Mouse (Mus musculus): ENCODE measurements around the gene Phactr4. TPM values are rescaled to one million over a fixed set of nuclear protein-coding genes. Genes with fewer than 3 reads are reported as not detected.
"Not testable (repeated sequence)": the region's sequence is repeated elsewhere in the genome, so short reads cannot be mapped to it uniquely, and the experiment has no call there.

Phactr4 gene
- polyA plus RNA-seq, 1 experiment from 2014 or later = 9.6 TPM

DNA sequence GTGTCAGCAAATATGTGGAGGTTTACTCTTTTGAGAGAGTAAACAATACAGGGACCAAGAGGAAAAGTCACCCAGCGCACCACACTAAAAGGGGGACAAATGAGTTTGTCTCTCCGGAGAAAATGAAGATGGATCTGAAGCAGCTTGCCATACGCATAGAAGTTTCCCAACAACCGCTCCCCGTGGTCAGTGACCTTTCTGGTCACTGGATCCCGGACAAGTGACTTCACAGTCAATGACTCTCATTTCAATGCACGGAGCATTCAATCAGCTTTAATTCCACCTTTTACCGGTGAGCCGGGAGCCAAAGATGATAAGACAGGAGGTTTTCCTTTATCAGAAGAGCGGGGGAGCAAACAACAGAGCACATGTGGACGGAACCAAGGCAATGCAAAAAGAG is 15.6 kb upstream of the Phactr4 start:
- no peak overlapping the region for H3K27ac ChIP-seq (replicated peaks)
- H3K4me2 ChIP-seq = no peak overlapping the region
- no peaks in the 10 kb centered on the region for H3K9me3 ChIP-seq
- no peak for ATAC-seq (ENCODE audit: low read depth)
- H3K4me1 ChIP-seq (replicated peaks) = 0 out of 2 replicates have a peak, but pooled peaks cover 3% of the 10 kb centered on the region
- no peaks in the 10 kb centered on the region for H3K36me3 ChIP-seq
- no peaks in the 10 kb centered on the region for H3K27me3 ChIP-seq
- H3K9ac ChIP-seq = no peak overlapping the region
- 24% methylated on average over 11 of the region's 11 CpGs for WGBS
- H3K4me3 ChIP-seq = no peak overlapping the region

DNA sequence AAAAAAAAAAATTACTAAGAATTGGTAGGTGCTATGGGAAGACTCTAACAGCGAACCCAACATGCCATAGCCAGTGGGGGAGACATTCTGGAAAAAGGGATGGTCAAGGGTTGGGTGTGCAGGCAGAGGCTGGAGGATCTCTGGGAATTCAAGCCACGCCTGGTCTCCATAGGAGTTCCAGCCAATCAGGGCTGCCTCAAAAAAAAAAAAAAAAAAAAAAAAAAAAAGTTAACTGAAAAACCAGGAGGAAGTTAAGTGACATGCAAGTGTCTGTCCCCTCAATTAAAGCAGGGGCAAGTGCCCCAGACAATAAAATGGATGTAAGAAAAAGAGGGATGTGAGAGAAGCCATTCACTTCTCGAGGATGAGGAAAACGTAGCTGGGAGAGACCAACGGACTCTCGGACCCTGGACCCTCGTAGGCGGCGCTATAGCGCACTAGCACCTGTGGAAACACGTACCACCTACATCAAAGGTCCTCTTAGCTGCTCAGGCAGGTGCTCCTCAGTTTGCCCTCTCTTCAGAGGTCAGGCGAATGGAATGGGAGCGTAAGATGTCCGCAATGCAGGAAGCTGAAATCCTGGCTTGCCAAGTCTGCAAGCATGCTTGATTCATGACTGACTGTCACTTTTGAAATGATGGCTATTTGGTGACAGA is 10.6 kb upstream of the Phactr4 start:
- H3K9ac ChIP-seq = no peak overlapping the region
- H3K27me3 ChIP-seq = no peaks in the 10 kb centered on the region
- H3K4me2 ChIP-seq = peak overlapping the region; percentile 26; the same call in 1 of the 2 replicates
- no peak overlapping the region for H3K27ac ChIP-seq (replicated peaks)
- no peaks in the 10 kb centered on the region for H3K36me3 ChIP-seq
- H3K4me1 ChIP-seq (replicated peaks) = 0 out of 2 replicates have a peak, but pooled peaks cover 3% of the 10 kb centered on the region
- WGBS = 15% methylated on average over 14 of the region's 14 CpGs
- no peaks in the 10 kb centered on the region for H3K9me3 ChIP-seq
- no peak overlapping the region for H3K4me3 ChIP-seq
- ATAC-seq (ENCODE audit: low read depth) = no peak

DNA sequence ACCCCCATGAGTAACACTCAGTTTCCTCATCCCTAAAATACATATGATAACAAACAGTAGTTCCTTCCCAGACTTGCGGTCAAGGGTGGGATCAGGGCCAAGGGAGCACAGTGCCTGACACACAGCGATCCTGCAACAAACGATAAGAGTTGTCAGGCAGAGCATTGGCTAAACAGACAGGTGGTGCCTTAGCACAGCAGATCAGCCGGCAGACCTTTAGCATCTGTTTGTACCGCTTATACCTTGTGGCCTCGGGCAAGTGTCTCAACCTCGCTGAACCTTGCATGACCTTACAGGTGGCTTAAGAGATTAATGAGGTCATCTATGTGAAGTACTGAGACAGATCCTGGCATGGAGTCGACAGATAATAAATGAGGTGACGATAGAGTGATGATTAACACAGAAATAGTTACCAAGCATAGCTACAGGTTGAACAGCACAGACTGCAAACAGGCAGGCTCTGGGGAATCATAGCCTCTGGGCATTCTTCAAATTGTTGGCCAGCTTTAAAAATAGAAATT is 5.8 kb upstream of the Phactr4 start:
- Histone ChIP-seq H3K4me2 (no peak overlapping the region), H3K9me3 (no peaks in the 10 kb centered on the region), H3K9ac (no peak overlapping the region), H3K4me3 (no peak overlapping the region), H3K36me3 (no peaks in the 10 kb centered on the region), H3K27me3 (no peaks in the 10 kb centered on the region), H3K4me1 (replicated peaks) (0 out of 2 replicates have a peak, but pooled peaks cover 3% of the 10 kb centered on the region), H3K27ac (replicated peaks) (no peak overlapping the region)
- WGBS = 71% methylated on average over 9 of the region's 9 CpGs
- ATAC-seq (ENCODE audit: low read depth) = no peak

DNA sequence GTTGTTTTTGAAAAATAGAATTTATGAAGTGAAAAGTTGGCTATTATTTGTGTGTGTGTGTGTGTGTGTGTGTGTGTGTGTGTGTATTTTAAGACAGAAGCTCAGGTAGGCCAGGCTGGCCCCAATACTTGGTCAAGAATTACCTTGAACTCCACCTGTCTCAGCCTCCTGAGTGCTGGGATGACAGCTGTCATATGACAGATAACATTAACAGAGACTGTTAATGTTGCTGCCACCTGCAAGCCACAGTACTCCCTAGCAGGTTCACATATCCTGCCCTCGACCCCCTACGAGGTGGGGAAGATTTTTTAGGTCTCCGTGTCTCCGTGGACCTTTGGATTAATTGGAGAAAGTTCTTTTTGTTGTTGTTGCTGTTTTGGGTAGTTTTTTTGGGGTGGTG is 5.2 kb upstream of the Phactr4 start:
- H3K9ac ChIP-seq = no peak overlapping the region
- WGBS = 89% methylated on average over 4 of the region's 4 CpGs
- no peak overlapping the region for H3K27ac ChIP-seq (replicated peaks)
- H3K4me2 ChIP-seq = no peak overlapping the region
- no peaks in the 10 kb centered on the region for H3K36me3 ChIP-seq
- no peak for ATAC-seq (ENCODE audit: low read depth)
- no peaks in the 10 kb centered on the region for H3K27me3 ChIP-seq
- H3K4me1 ChIP-seq (replicated peaks) = no peaks in the 10 kb centered on the region
- H3K4me3 ChIP-seq = no peak overlapping the region
- no peaks in the 10 kb centered on the region for H3K9me3 ChIP-seq

DNA sequence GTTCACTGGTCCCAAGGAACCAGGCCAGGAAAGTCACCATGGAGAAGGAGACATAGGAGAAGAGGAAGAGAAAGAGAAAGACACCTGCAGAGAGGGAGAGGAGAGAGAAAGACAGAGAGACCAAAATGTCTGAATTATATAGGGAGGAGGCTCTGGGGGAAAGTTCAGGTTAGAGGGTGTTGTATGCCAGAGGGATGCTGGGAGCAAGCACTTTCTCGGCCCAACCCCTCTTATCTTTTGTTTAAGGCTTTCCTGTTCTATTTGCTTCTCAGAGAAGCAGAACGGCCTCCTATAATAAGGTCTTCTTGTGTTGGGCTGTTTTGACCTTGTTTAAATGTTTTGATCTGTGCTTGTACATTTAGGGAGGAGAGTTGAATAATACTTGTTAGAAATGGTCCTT is 3.7 kb upstream of the Phactr4 start:
- H3K36me3 ChIP-seq = no peaks in the 10 kb centered on the region
- H3K4me2 ChIP-seq = no peak overlapping the region
- no peaks in the 10 kb centered on the region for H3K27me3 ChIP-seq
- H3K27ac ChIP-seq (replicated peaks) = no peak overlapping the region
- no peak overlapping the region for H3K4me3 ChIP-seq
- no peak for ATAC-seq (ENCODE audit: low read depth)
- H3K4me1 ChIP-seq (replicated peaks) = peaks cover 3% of the 10 kb centered on the region
- no peak overlapping the region for H3K9ac ChIP-seq
- H3K9me3 ChIP-seq = no peaks in the 10 kb centered on the region
- WGBS = 60% methylated on average over 2 of the region's 2 CpGs

DNA sequence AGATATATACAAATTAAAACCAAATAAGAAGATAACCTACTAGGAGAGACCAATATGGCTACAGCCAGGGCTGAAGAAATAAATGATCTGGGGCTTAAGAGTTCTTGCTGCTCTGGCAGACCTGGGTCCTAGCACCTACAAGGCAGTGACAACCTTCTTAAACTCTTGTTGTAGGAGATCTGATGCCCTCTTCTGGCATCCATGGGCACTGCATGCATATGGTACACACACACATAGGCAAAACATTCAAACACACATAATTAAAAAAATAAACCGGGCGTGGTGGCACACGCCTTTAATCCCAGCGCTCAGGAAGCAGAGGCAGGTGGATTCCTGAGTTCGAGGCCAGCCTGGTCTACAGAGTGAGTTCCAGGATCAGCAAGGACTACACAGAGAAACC is 2.5 kb upstream of the Phactr4 start:
- Histone ChIP-seq H3K4me3 (no peak overlapping the region), H3K27ac (replicated peaks) (no peak overlapping the region), H3K9me3 (no peaks in the 10 kb centered on the region), H3K4me1 (replicated peaks) (peaks cover 16% of the 10 kb centered on the region), H3K4me2 (no peak overlapping the region), H3K9ac (no peak overlapping the region), H3K27me3 (no peaks in the 10 kb centered on the region), H3K36me3 (no peaks in the 10 kb centered on the region)
- ATAC-seq (ENCODE audit: low read depth) = no peak
- 96% methylated on average over 5 of the region's 5 CpGs for WGBS

DNA sequence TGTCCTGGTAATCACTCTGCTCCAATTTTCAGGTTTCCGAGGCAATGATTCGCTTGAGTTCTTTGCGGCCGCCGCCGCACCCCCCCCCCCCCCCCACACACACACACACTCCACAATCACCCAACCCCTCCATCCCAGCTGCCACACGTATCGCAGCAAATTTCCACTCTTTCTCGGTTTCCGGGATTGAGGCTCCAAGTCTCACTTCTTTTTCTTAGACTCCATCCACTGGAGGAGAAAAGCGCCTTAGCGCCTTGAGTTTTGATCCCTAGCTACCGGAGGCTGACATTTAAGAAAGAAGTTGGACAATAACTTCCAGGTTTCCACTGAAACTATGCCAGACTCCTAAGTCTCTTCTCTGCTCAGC is 750 bp downstream of the Phactr4 start:
- Histone ChIP-seq H3K27ac (replicated peaks) (peak overlapping the region; percentile 94), H3K27me3 (no peaks in the 10 kb centered on the region), H3K4me3 (peak overlapping the region; percentile 90), H3K4me1 (replicated peaks) (peaks cover 22% of the 10 kb centered on the region), H3K36me3 (no peaks in the 10 kb centered on the region), H3K9ac (peak overlapping the region; percentile 81), H3K4me2 (peak overlapping the region; percentile 73), H3K9me3 (no peaks in the 10 kb centered on the region)
- 0% methylated on average over 13 of the region's 13 CpGs for WGBS
- no peak for ATAC-seq (ENCODE audit: low read depth)

DNA sequence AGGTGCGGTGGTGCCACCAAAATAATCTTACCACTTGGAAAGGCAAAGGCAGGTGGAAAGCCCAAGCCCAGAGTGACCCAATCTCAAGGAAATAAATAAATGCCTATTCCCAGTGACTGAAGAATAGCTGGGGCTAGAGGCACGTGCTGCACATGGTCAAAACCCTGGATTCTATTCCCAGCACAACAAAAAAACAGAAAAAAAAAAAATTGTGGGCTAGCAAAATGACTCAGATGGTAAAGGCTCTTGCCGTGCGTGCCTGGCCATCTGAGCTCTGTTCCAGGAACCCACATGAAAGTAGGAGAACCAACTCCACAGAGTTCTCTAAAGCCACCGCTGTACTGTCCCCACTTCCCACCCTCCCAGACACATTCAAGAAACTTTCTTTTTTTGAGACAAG is 1.8 kb downstream of the Phactr4 start:
- no peak for ATAC-seq (ENCODE audit: low read depth)
- H3K4me3 ChIP-seq = peak overlapping the region; percentile 90
- 70% methylated on average over 5 of the region's 5 CpGs for WGBS

DNA sequence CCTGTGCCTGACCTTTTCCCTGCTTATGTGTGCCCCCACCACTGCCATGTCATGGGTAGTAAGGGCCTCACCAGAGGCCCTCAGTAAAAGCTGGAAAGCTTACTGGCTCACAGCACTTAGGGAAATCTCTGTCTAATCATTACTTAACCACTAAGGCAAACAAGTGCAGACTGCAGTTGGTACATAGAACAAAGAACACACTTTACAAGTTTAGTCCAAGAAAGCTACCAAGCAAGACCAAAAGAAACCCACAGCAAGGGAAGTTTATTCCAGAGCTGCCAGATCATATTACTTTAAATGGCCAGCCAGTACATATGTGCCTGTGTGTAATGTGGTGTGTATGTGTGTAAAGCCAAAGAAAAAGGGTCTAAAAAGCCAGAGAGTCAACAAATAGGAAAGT is 6.3 kb downstream of the Phactr4 start:
- no peak overlapping the region for H3K4me3 ChIP-seq
- no peak overlapping the region for H3K4me2 ChIP-seq
- no peak overlapping the region for H3K9ac ChIP-seq
- no peaks in the 10 kb centered on the region; the same call in 1 of the 2 replicates for H3K36me3 ChIP-seq
- peaks cover 18% of the 10 kb centered on the region for H3K4me1 ChIP-seq (replicated peaks)
- ATAC-seq (ENCODE audit: low read depth) = no peak
- no peak overlapping the region for H3K27ac ChIP-seq (replicated peaks)
- H3K9me3 ChIP-seq = no peaks in the 10 kb centered on the region
- no peaks in the 10 kb centered on the region for H3K27me3 ChIP-seq

More for the DNA sequence above, 1.8 kb downstream of the Phactr4 start:
- Histone ChIP-seq H3K27me3 (no peaks in the 10 kb centered on the region), H3K9me3 (no peaks in the 10 kb centered on the region), H3K36me3 (no peaks in the 10 kb centered on the region), H3K27ac (replicated peaks) (no peak overlapping the region), H3K4me2 (peak overlapping the region; percentile 73), H3K4me1 (replicated peaks) (peaks cover 22% of the 10 kb centered on the region), H3K9ac (peak overlapping the region; percentile 81)

DNA sequence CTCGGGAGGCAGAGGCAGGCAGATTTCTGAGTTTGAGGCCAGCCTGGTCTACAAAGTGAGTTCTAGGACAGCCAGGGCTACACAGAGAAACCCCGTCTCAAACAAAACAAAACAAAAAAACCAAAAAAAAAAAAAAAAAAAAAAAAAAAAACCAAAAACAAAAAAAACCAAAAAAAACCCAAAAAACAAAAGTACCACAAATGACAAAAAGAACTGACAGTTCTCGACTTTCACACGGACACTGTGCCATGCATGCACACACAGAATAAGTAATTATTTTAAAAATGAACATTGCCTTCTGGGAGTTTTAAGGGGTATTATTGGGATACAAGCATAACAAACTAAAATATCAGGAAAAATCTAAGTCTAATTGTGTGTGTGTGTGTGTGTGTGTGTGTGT is 9.0 kb downstream of the Phactr4 start:
- not testable (repeated sequence) for H3K4me2 ChIP-seq; H3K9me3 ChIP-seq; H3K27ac ChIP-seq (replicated peaks); H3K4me3 ChIP-seq; ATAC-seq (ENCODE audit: low read depth); H3K9ac ChIP-seq; H3K36me3 ChIP-seq; H3K27me3 ChIP-seq; H3K4me1 ChIP-seq (replicated peaks)
- WGBS = 95% methylated on average over 4 of the region's 4 CpGs

DNA sequence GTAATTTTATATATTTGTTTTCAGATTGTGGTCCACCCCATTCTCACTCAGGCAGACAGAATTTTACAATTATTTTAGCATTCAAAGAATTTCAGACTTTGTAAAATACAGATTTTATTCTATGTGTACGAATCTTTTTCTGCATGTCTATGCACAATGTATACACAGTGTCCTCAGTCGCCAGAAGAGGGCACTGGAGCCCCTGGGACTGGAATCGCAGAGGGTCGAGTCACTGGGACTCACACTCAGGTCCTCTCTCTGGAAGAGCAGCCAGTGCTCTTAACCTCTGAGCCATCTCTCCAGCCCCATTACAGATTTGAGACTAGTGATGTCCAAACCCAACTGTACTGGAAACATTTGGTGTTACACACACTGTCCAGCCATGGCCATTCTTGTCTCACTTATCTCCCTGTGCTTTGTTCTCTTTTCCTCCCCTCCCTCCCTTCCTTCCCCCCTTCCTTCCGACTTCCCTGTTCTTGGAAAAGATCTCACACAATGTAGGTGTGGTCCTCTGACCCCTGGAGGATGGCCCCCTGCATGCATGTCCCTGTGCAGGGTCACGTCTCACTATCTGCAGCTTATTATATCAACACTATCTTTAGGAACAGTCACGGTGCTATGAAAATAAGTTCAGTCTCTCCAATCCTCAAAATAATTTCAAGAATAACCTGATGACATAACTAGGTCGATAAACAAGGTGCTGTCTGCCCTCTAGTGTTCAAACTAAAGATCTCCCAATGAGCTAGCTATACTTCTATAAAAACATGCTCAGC is 10.8 kb downstream of the Phactr4 start:
- Histone ChIP-seq H3K27me3 (no peaks in the 10 kb centered on the region), H3K9me3 (no peaks in the 10 kb centered on the region), H3K4me1 (replicated peaks) (no peaks in the 10 kb centered on the region), H3K9ac (no peak overlapping the region), H3K4me2 (no peak overlapping the region), H3K27ac (replicated peaks) (no peak overlapping the region), H3K4me3 (no peak overlapping the region), H3K36me3 (no peaks in the 10 kb centered on the region; the same call in 1 of the 2 replicates)
- ATAC-seq (ENCODE audit: low read depth) = no peak
- 63% methylated on average over 8 of the region's 8 CpGs for WGBS

DNA sequence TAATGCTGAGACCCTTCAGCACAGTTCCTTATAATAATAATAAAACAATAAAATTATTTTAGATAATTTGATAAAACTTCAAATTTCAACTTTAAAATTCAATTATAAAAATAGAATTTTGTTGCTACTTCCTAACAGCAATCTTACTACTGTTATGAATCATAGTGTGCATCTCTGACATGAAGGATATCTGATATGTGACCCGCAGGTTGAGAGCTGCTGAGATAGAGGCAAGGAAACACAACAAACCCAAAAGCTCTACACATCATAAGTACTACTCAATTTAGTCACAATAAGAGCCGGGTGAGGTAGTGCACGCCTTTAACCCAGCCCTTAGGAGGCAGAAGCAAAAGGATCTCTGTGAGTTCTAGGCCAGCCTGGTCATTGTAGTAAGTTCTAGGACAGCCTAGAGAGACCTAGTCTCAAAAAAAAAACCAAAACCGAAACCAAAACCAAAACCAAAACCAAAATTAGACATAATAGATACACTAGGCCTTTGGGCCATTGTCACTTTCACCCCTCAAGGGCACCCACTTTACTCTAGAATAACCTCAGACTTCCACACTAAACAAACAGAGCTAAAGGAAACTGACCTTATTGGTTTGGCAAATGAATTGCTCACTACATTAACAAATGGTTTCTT is 12.6 kb downstream of the Phactr4 start:
- no peaks in the 10 kb centered on the region for H3K9me3 ChIP-seq
- H3K36me3 ChIP-seq = no peaks in the 10 kb centered on the region; the same call in 1 of the 2 replicates
- 89% methylated on average over 4 of the region's 4 CpGs for WGBS
- no peak overlapping the region for H3K27ac ChIP-seq (replicated peaks)
- H3K27me3 ChIP-seq = no peaks in the 10 kb centered on the region
- ATAC-seq (ENCODE audit: low read depth) = no peak
- H3K4me3 ChIP-seq = no peak overlapping the region
- H3K4me2 ChIP-seq = no peak overlapping the region
- H3K9ac ChIP-seq = no peak overlapping the region
- H3K4me1 ChIP-seq (replicated peaks) = no peaks in the 10 kb centered on the region

Measured in neural tube, embryonic 13.5 days (tissue).